Mouse (Mus musculus) WW6 (cell line): ENCODE data around the gene Haus3.

ENCODE experiments used
- DNase-seq: peaks from one replicate; pipeline ENCODE4 v3.0.0-alpha.2; 2013; ENCODE audit warnings: low read depth, low spot score

Haus3 gene

GRCm38 (mm10) chr5:34186961-34187391 lies 17.6 kb upstream of the Haus3 start:
- DNase-seq, result no peak

GRCm38 (mm10) chr5:34186391-34186790 lies 17.1 kb upstream of the Haus3 start:
- no peak for DNase-seq

- DNase-seq, result no peak
Measured at GRCm38 (mm10) chr5:34185791-34186190, 16.5 kb upstream of the Haus3 start.

- no peak for DNase-seq
Measured at GRCm38 (mm10) chr5:34185051-34185580, 15.8 kb upstream of the Haus3 start.

- no peak for DNase-seq
Measured at GRCm38 (mm10) chr5:34183976-34184375, 14.6 kb upstream of the Haus3 start.

- DNase-seq, result no peak
Measured at GRCm38 (mm10) chr5:34183156-34183880, 14.0 kb upstream of the Haus3 start.

GRCm38 (mm10) chr5:34182486-34182885 lies 13.2 kb upstream of the Haus3 start:
- DNase-seq, result no peak

GRCm38 (mm10) chr5:34177821-34178220 lies 8.5 kb upstream of the Haus3 start:
- no peak for DNase-seq

- DNase-seq, result no peak
Measured at GRCm38 (mm10) chr5:34177091-34177490, 7.8 kb upstream of the Haus3 start.

GRCm38 (mm10) chr5:34176691-34177090 lies 7.4 kb upstream of the Haus3 start:
- DNase-seq, result no peak

GRCm38 (mm10) chr5:34175403-34175694 lies 6.0 kb upstream of the Haus3 start:
- DNase-seq, result no peak

- no peak for DNase-seq
Measured at GRCm38 (mm10) chr5:34174550-34175402, 5.4 kb upstream of the Haus3 start.

- no peak for DNase-seq
Measured at GRCm38 (mm10) chr5:34174021-34174420, 4.7 kb upstream of the Haus3 start.

- DNase-seq, result no peak
Measured at GRCm38 (mm10) chr5:34170726-34171125, 1.4 kb upstream of the Haus3 start.

GRCm38 (mm10) chr5:34169954-34170353 lies 627 bp upstream of the Haus3 start:
- no peak for DNase-seq

- DNase-seq, result no peak
Measured at GRCm38 (mm10) chr5:34167857-34168256, 1.5 kb downstream of the Haus3 start.

GRCm38 (mm10) chr5:34165793-34166192 lies 3.5 kb downstream of the Haus3 start:
- no peak for DNase-seq

- no peak for DNase-seq
Measured at GRCm38 (mm10) chr5:34148476-34148875, 20.9 kb downstream of the Haus3 start.

GRCm38 (mm10) chr5:34147554-34147953 lies 21.8 kb downstream of the Haus3 start:
- no peak for DNase-seq

GRCm38 (mm10) chr5:34139751-34140150 lies 29.6 kb downstream of the Haus3 start:
- DNase-seq, result no peak

GRCm38 (mm10) chr5:34132731-34133130 lies 36.6 kb downstream of the Haus3 start:
- DNase-seq, result no peak

- no peak for DNase-seq
Measured at GRCm38 (mm10) chr5:34124131-34124530, 45.2 kb downstream of the Haus3 start.
